Comparison of ENCODE assay signal across 14 mouse cellular contexts in the genomic region with DNA sequence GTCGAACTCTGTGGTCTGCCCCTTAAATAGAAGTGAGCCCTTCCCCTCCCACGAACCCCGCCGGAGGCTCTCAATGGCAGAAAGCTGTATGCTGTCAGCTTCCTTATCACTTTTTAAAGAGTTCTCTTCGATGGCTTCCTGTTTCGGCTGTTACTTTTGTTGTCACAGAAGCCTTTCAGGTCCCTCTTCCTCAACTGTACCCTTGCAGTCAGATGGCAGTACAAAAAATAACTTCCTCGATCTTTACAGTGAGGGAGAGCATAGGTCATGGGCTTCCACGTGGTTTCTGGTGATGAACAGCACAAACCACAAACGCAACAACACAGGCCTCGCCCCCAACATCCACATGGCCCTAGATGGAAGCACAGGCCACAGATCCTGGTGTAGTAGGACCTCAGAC. TPM values are rescaled to one million over a fixed set of nuclear protein-coding genes. Genes with fewer than 3 reads are reported as not detected.
A peak's percentile ranks its signal among the peaks of the same experiment; 100 is the strongest.
DNase-seq lines count a peak whose midpoint lies in the region; ATAC-seq and TF ChIP-seq lines count a peak whose summit lies in the region.
"Had no signal": no experiment of that assay in that cellular context is flagged by ENCODE, and none has a peak within 500 bp of the region (broad histone marks: within the 10 kb centered on the region; RNA-seq: fewer than 3 reads in every experiment).

No protein-coding gene starts in this region.

- H3K36me3 ChIP-seq in hindbrain, embryonic 10.5 days: no peaks in the 10 kb centered on the region
- no peaks in the 10 kb centered on the region for H3K36me3 ChIP-seq in hindbrain, embryonic 12.5 days
- H3K36me3 ChIP-seq: forebrain, embryonic 10.5 days; heart, embryonic 15.5 days; lung, embryonic 15.5 days had no signal

- H3K4me3 ChIP-seq in lung, adult 2 months (replicated peaks; ENCODE audit: extremely low read depth, low read depth, low read length): no peak overlapping the region
- no peak overlapping the region for H3K4me3 ChIP-seq in hindbrain, embryonic 10.5 days
- no peak overlapping the region for H3K4me3 ChIP-seq in hindbrain, embryonic 12.5 days
- H3K4me3 ChIP-seq: forebrain, embryonic 10.5 days; gastrocnemius, adult 2 months; heart, embryonic 15.5 days; lung, embryonic 15.5 days had no signal

- TF ChIP-seq POLR2A in lung, adult 2 months (IDR thresholded peaks at IDR 0.05; ENCODE audit: borderline replicate concordance, extremely low read depth, low read depth, low read length): no peak

- H3K27ac ChIP-seq in hindbrain, embryonic 10.5 days: no peak overlapping the region
- no peak overlapping the region for H3K27ac ChIP-seq in hindbrain, embryonic 12.5 days
- H3K27ac ChIP-seq: forebrain, embryonic 10.5 days; gastrocnemius, adult 2 months; heart, embryonic 15.5 days; lung, embryonic 15.5 days had no signal

- peak; percentile 48 for ATAC-seq in inflammation-experienced regulatory T-cells, adult 6 months
- ATAC-seq in hindbrain, embryonic 12.5 days (ENCODE audit: low FRiP score): no peak

- peak; percentile 52 for DNase-seq in lung, postnatal 25 days (ENCODE audit: low spot score)
- no peak for DNase-seq in lung, adult 2 months
- DNase-seq in naive thymus-derived CD4-positive, alpha-beta T cell, adult 2 months (ENCODE audit: low read depth): peak; percentile 76
- DNase-seq in thymus, postnatal 25 days: peak; percentile 53
- no peak for DNase-seq in hindbrain, embryonic 10.5 days (ENCODE audit: low spot score)
- DNase-seq in adrenal gland, postnatal 4 days (ENCODE audit: low spot score in 2 of 2): no peak
- DNase-seq: cerebellum, adult 18-20 months; gastrocnemius, adult 2 months; kidney, postnatal 36 days had no signal

- H3K27me3 ChIP-seq in hindbrain, embryonic 10.5 days (ENCODE audit: insufficient read depth, poor library complexity, severe bottlenecking): peaks cover 17% of the 10 kb centered on the region
- H3K27me3 ChIP-seq in hindbrain, embryonic 12.5 days: peaks cover 2% of the 10 kb centered on the region; the same call in 1 of the 2 replicates
- H3K27me3 ChIP-seq: heart, embryonic 15.5 days had no signal

- no peak overlapping the region for H3K9ac ChIP-seq in hindbrain, embryonic 12.5 days
- H3K9ac ChIP-seq: heart, embryonic 15.5 days; lung, embryonic 15.5 days had no signal

- H3K9me3 ChIP-seq in hindbrain, embryonic 10.5 days: 0 out of 2 replicates have a peak, but pooled peaks cover 3% of the 10 kb centered on the region
- no peaks in the 10 kb centered on the region for H3K9me3 ChIP-seq in hindbrain, embryonic 12.5 days (replicated peaks)
- H3K9me3 ChIP-seq: forebrain, embryonic 10.5 days; heart, embryonic 15.5 days; lung, embryonic 15.5 days had no signal

- no peak for TF ChIP-seq CTCF in lung, adult 2 months (IDR thresholded peaks at IDR 0.05; ENCODE audit: insufficient read depth, low read length)

- peaks cover 3% of the 10 kb centered on the region; the same call in 1 of the 2 replicates for H3K4me1 ChIP-seq in lung, adult 2 months (ENCODE audit: control insufficient read depth, insufficient read depth, low read length)
- H3K4me1 ChIP-seq in hindbrain, embryonic 10.5 days (replicated peaks): peaks cover 12% of the 10 kb centered on the region
- H3K4me1 ChIP-seq in hindbrain, embryonic 12.5 days: no peaks in the 10 kb centered on the region
- H3K4me1 ChIP-seq: lung, embryonic 15.5 days had no signal

- WGBS in lung, adult 2 months: 54% methylated on average over 10 of the region's 10 CpGs
- WGBS in hindbrain, embryonic 10.5 days: 86% methylated on average over 10 of the region's 10 CpGs
- WGBS in hindbrain, embryonic 12.5 days: 84% methylated on average over 10 of the region's 10 CpGs

- H3K4me2 ChIP-seq in hindbrain, embryonic 12.5 days (replicated peaks): no peak overlapping the region
- H3K4me2 ChIP-seq: heart, embryonic 15.5 days; lung, embryonic 15.5 days had no signal

RNA-seq across cellular contexts. Expression of gene Stmn1, which starts 7.8 kb away (rescaled TPM):
- 18.8 and 38.6 TPM in 2 replicates for polyA plus RNA-seq in lung, adult 2 months (2012; rRNA removed)
- 100 to 1,000 TPM in 1 of 3 experiments, 10 to 100 TPM in 2; 62.2 to 637 (median 91.9) TPM for polyA plus RNA-seq in inflammation-experienced regulatory T-cells, adult 6 months (2017; shearing (Covaris generic))
- 2,849 and 3,914 TPM in 2 replicates for polyA plus RNA-seq in hindbrain, embryonic 10.5 days (2016; fragmentation: Nextera tagmentation; extraction: Ambion mirVana)
- 100 to 1,000 TPM; 233 to 289 TPM for total RNA-seq in adrenal gland, postnatal 4 days (2021)
- polyA plus RNA-seq in hindbrain, embryonic 12.5 days (2016; fragmentation: Nextera tagmentation; extraction: Ambion mirVana): 4,582 and 4,772 TPM in 2 replicates

RNA-seq across cellular contexts. Expression of gene Paqr7, which starts 36.2 kb away (rescaled TPM):
- polyA plus RNA-seq in lung, adult 2 months (2012; rRNA removed): 146 and 205 TPM in 2 replicates
- 10 to 100 TPM; 22.5 to 35.0 (median 31.7) TPM for polyA plus RNA-seq in inflammation-experienced regulatory T-cells, adult 6 months (2017; shearing (Covaris generic))
- 3.1 and 4.3 TPM in 2 replicates for polyA plus RNA-seq in hindbrain, embryonic 10.5 days (2016; fragmentation: Nextera tagmentation; extraction: Ambion mirVana)
- total RNA-seq in adrenal gland, postnatal 4 days (2021): 10 to 100 TPM; 36.8 to 40.5 TPM
- polyA plus RNA-seq in hindbrain, embryonic 12.5 days (2016; fragmentation: Nextera tagmentation; extraction: Ambion mirVana): 9.7 and 9.8 TPM in 2 replicates

RNA-seq across cellular contexts. Expression of gene Aunip, which starts 50.5 kb away (rescaled TPM):
- polyA plus RNA-seq in lung, adult 2 months (2012; rRNA removed): not detected in 2 replicates
- polyA plus RNA-seq in inflammation-experienced regulatory T-cells, adult 6 months (2017; shearing (Covaris generic)): 1 to 10 TPM in 1 of 3 experiments, under 1 TPM in 2; 0.44 to 7.2 (median 0.94) TPM
- 19.3 and 25.9 TPM in 2 replicates for polyA plus RNA-seq in hindbrain, embryonic 10.5 days (2016; fragmentation: Nextera tagmentation; extraction: Ambion mirVana)
- 1 to 10 TPM; 4.7 to 5.4 TPM for total RNA-seq in adrenal gland, postnatal 4 days (2021)
- polyA plus RNA-seq in hindbrain, embryonic 12.5 days (2016; fragmentation: Nextera tagmentation; extraction: Ambion mirVana): 6.3 and 7.6 TPM in 2 replicates
- total RNA-seq: gastrocnemius, adult 2 months had no signal

Comparison
In these comparisons a context has a peak if more than half of its experiments do, and no peak if none do; other contexts are left out.
1. DNase-seq: peak in lung, postnatal 25 days (single experiment), naive thymus-derived CD4-positive, alpha-beta T cell, adult 2 months (single experiment) and thymus, postnatal 25 days (single experiment); none in lung, adult 2 months (single experiment), hindbrain, embryonic 10.5 days (single experiment) and adrenal gland, postnatal 4 days (0 of 2).